Mouse (Mus musculus) brain, embryonic 14.5 days (tissue): Measurements from ENCODE around the gene Prrt4. TPM values are rescaled to one million over a fixed set of nuclear protein-coding genes. Genes with fewer than 3 reads are reported as not detected.

Experiments
- DNase-seq: peaks from one replicate; pipeline ENCODE4 v3.0.0-alpha.2; 2011; ENCODE audit warnings: low read depth
- CTCF ChIP-seq: fragments of 200-500 bp; IDR thresholded peaks from 2 replicates; pipeline ENCODE4 v1.5.1; 2012; ENCODE audit warnings: inconsistent platforms, mild to moderate bottlenecking, moderate library complexity, borderline replicate concordance; ENCODE audit not compliant: insufficient read depth, insufficient read length; ENCODE audit errors: extremely low read depth
- POLR2A ChIP-seq: fragments of 200-500 bp; IDR thresholded peaks from 2 replicates; pipeline ENCODE4 v1.6.1; 2012; ENCODE audit warnings: mild to moderate bottlenecking, inconsistent platforms, borderline replicate concordance; ENCODE audit not compliant: poor library complexity, insufficient read depth, insufficient read length, severe bottlenecking; ENCODE audit errors: extremely low read depth
- polyA plus RNA-seq: library from polyadenylated mRNA; depleted of rRNA; stranded (reverse); fragments of >200 nt; gene quantifications from 2 replicates; pipeline ENCODE4 v1.2.3, GENCODE M21; 2012

Prrt4 gene
- polyA plus RNA-seq, 1 experiment, result 11.1 TPM

DNA sequence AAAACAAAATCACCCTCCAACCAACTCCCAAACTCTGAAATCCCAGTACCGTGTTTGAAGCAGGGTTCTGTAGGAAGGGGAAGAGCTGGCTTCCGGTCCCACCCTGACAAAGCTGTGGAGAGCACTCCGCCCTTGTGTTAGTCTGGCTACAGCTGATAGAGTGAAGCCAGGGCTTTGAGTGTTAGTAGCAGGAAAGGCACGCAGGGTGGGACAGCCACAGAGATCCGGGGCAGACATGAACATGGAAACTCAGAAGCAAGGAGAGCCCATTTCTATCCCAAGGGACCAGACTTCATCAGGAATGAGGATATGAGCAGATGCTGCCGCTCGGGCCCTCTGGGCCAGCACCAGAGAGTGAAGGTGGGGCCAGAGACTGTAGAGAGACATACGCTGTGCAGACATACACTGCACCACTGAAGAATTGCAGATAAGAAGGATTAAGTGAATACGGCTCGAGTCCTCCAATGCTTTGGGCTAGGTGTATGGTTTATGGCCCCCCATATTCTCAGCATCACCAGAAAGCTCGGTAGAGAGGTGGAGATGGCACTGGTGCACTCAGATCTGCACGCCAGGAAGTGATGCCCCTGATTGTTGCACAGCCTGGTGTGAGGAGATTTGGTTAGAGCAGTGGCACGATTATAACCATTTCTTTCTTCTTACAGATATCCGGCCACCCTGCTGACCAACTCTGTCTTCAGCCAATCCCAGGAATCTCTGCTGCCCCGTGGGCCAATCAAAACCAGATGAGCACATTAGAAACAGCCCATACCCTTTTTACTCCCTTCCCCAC lies 14.8 kb upstream of the Prrt4 start:
- no peak for DNase-seq
- TF ChIP-seq CTCF (no peak), POLR2A (no peak)

DNA sequence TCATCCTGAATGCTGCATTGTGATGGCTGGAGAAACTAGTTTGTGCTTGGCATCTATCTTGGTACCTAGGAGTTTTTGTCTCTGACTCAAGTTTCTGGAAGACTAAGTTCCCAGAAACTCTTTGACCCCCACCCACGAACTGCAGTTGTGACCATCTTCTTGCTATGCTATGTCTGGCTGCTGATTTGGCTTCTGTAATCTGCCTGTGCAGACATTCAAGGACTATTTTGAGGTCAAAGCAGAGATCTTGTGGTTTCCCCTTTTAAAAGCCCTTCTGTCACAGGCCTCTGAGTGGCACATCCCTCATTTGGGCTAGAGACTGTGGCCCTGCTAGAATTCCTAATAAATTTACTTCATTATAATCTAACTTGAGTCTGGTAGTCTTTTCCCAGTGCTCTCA lies 8.6 kb upstream of the Prrt4 start:
- TF ChIP-seq POLR2A, result no peak
- no peak for TF ChIP-seq CTCF
- no peak for DNase-seq

GRCm38 (mm10) chr6:29179843-29180242 lies 459 bp upstream of the Prrt4 start:
- no peak for DNase-seq
- TF ChIP-seq POLR2A (no peak), CTCF (no peak)

DNA sequence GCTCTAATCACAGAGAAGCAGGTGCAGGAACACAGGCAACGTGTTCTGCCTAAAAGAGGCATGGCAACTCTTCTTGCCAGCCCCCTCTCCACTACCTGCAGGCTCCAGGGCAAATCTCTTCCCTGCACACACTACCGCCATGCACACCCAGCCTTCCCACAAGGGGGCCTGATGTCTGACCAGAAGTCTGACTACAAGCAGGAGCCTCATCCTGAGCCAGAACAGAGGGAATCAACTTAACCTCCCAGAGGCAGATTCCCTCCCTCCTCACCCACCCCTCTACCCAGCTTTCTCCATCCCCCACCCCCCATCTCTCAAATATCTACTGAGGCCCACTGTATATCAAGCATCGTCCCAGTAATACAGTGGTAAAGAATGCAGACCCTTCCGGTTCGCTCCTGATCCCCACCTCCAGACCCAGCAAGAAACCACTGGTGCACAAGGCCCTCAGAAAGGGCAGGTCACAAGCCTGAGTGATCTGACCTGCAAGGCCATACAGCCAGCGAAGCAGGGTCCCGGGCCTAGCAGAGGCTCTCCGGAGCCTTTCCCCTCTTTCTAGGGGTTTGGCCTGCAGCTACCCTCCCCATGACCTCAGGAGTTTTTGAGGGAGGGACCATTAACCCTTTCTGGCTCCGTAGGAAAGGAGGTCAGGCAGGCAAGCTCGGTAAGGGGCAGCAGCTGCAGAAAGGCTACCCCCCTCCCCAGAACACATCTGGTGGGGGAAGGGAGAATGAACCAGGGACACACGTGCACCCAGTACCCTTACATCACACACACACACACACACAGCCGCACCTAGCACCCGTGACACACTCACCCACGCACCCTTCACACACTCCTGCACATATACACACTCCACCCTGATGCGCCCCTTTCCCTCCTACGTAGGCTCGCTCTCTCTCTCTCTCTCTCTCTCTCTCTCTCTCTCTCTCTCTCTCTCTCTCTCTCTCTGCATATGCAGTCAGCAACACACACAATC lies 1.2 kb downstream of the Prrt4 start:
- DNase-seq, result peak; percentile 22
- TF ChIP-seq CTCF (peak; percentile 30; the same call in 1 of the 2 replicates), POLR2A (no peak)

GRCm38 (mm10) chr6:29175113-29175512 lies 4.3 kb downstream of the Prrt4 start:
- no peak for DNase-seq
- no peak for TF ChIP-seq CTCF
- TF ChIP-seq POLR2A, result no peak

DNA sequence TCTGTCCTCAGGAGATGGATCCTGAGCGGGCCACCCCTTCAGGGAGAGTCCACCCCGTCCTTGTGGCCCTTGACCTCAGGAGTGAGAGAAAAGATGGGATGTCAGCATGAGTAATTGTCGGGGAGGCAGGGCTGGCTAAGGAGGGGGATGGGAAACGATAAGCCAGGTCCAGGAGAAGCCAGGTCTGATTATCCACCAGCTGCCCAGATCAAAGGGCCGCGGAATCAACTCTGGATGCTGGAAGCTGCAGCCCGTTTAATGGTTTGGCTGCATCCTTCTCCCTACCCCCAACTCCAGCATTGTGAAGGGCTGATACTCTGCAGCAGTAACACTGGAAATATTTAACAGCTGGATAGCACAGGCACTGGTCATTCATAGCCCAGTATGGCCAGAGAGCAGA lies 5.0 kb downstream of the Prrt4 start:
- TF ChIP-seq POLR2A, result no peak
- TF ChIP-seq CTCF, result no peak
- peak; percentile 11 for DNase-seq

DNA sequence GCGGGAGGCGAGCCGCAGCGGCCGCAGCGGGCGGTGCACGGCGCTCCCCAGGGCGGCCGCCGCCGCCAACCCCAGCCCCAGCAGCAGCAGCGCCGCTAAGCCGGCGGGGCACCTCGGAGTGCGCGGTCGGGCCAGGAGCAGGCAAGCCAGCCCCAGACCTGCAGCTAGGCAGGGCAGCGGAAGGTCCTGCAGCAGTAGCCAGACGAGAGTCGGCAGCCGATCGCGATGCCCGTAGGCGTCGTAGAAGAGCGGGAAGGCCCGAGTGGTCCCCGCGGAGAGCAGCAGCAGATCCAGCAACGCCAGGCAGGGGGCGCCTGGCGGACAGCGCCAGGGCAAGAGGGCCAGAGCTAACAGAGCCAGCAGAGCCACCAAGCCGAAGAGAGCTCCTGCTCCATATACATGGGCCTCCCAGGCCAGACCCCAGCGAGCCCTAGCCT lies 8.4 kb downstream of the Prrt4 start:
- DNase-seq, result peak; percentile 90
- no peak for TF ChIP-seq POLR2A
- TF ChIP-seq CTCF, result peak; percentile 91

- no peak for TF ChIP-seq POLR2A
- TF ChIP-seq CTCF, result no peak
- DNase-seq, result peak; percentile 58
Measured at GRCm38 (mm10) chr6:29170063-29170921, 9.1 kb downstream of the Prrt4 start.

GRCm38 (mm10) chr6:29169675-29170062 lies 9.7 kb downstream of the Prrt4 start:
- no peak for TF ChIP-seq CTCF
- TF ChIP-seq POLR2A, result no peak
- DNase-seq, result no peak

GRCm38 (mm10) chr6:29168871-29169270 lies 10.5 kb downstream of the Prrt4 start:
- no peak for TF ChIP-seq POLR2A
- no peak for TF ChIP-seq CTCF
- DNase-seq, result no peak
